Mouse (Mus musculus): ENCODE results near the gene Tspoap1. TPM values are rescaled to one million over a fixed set of nuclear protein-coding genes. Genes with fewer than 3 reads are reported as not detected.

Tspoap1 gene
- polyA plus RNA-seq, 1 experiment, result 10.3 TPM

GRCm38 (mm10) chr11:87761181-87761721, 910 bp downstream of the Tspoap1 start:
- Histone ChIP-seq H3K36me3 (ENCODE audit: control insufficient read depth, insufficient read depth, low read length) (no peaks in the 10 kb centered on the region), H3K27ac (ENCODE audit: control insufficient read depth, insufficient read depth, low read depth, low read length) (no peak overlapping the region), H3K27me3 (ENCODE audit: control insufficient read depth, insufficient read depth, low read length) (no peaks in the 10 kb centered on the region), H3K4me1 (ENCODE audit: control insufficient read depth, insufficient read depth, low read length) (peaks cover 24% of the 10 kb centered on the region), H3K4me3 (ENCODE audit: control insufficient read depth, low read depth, low read length) (no peak overlapping the region; the same call in none of the 2 replicates)
- TF ChIP-seq CTCF (IDR thresholded peaks at IDR 0.05; ENCODE audit: control insufficient read depth, insufficient read depth, insufficient replicate concordance, low read depth, low read length) (no peak), POLR2A (IDR thresholded peaks at IDR 0.05; ENCODE audit: control insufficient read depth, low read depth, low read length) (no peak)

- H3K27me3 ChIP-seq (ENCODE audit: control insufficient read depth, insufficient read depth, low read length), result no peaks in the 10 kb centered on the region
- H3K4me3 ChIP-seq (ENCODE audit: control insufficient read depth, low read depth, low read length), result no peak overlapping the region
- H3K4me1 ChIP-seq (ENCODE audit: control insufficient read depth, insufficient read depth, low read length), result peaks cover 21% of the 10 kb centered on the region
- no peak overlapping the region for H3K27ac ChIP-seq (ENCODE audit: control insufficient read depth, insufficient read depth, low read depth, low read length)
- no peaks in the 10 kb centered on the region for H3K36me3 ChIP-seq (ENCODE audit: control insufficient read depth, insufficient read depth, low read length)
- TF ChIP-seq CTCF (IDR thresholded peaks at IDR 0.05; ENCODE audit: control insufficient read depth, insufficient read depth, insufficient replicate concordance, low read depth, low read length) (no peak), POLR2A (IDR thresholded peaks at IDR 0.05; ENCODE audit: control insufficient read depth, low read depth, low read length) (no peak)
Observed at GRCm38 (mm10) chr11:87761806-87762701, 1.7 kb downstream of the Tspoap1 start.

GRCm38 (mm10) chr11:87762702-87763385, 2.5 kb downstream of the Tspoap1 start:
- no peaks in the 10 kb centered on the region for H3K27me3 ChIP-seq (ENCODE audit: control insufficient read depth, insufficient read depth, low read length)
- no peak overlapping the region for H3K27ac ChIP-seq (ENCODE audit: control insufficient read depth, insufficient read depth, low read depth, low read length)
- no peak overlapping the region for H3K4me3 ChIP-seq (ENCODE audit: control insufficient read depth, low read depth, low read length)
- H3K4me1 ChIP-seq (ENCODE audit: control insufficient read depth, insufficient read depth, low read length), result peaks cover 21% of the 10 kb centered on the region
- no peaks in the 10 kb centered on the region for H3K36me3 ChIP-seq (ENCODE audit: control insufficient read depth, insufficient read depth, low read length)
- TF ChIP-seq CTCF (IDR thresholded peaks at IDR 0.05; ENCODE audit: control insufficient read depth, insufficient read depth, insufficient replicate concordance, low read depth, low read length), result no peak
- TF ChIP-seq POLR2A (IDR thresholded peaks at IDR 0.05; ENCODE audit: control insufficient read depth, low read depth, low read length), result no peak

GRCm38 (mm10) chr11:87763511-87763987, 3.2 kb downstream of the Tspoap1 start:
- Histone ChIP-seq H3K36me3 (ENCODE audit: control insufficient read depth, insufficient read depth, low read length) (no peaks in the 10 kb centered on the region), H3K4me3 (ENCODE audit: control insufficient read depth, low read depth, low read length) (peak overlapping the region; percentile 46), H3K27me3 (ENCODE audit: control insufficient read depth, insufficient read depth, low read length) (no peaks in the 10 kb centered on the region), H3K27ac (ENCODE audit: control insufficient read depth, insufficient read depth, low read depth, low read length) (no peak overlapping the region), H3K4me1 (ENCODE audit: control insufficient read depth, insufficient read depth, low read length) (peaks cover 21% of the 10 kb centered on the region)
- TF ChIP-seq POLR2A (IDR thresholded peaks at IDR 0.05; ENCODE audit: control insufficient read depth, low read depth, low read length) (no peak), CTCF (IDR thresholded peaks at IDR 0.05; ENCODE audit: control insufficient read depth, insufficient read depth, insufficient replicate concordance, low read depth, low read length) (no peak)

GRCm38 (mm10) chr11:87763988-87764876, 3.9 kb downstream of the Tspoap1 start:
- H3K36me3 ChIP-seq (ENCODE audit: control insufficient read depth, insufficient read depth, low read length), result no peaks in the 10 kb centered on the region
- TF ChIP-seq POLR2A (IDR thresholded peaks at IDR 0.05; ENCODE audit: control insufficient read depth, low read depth, low read length) (no peak), CTCF (IDR thresholded peaks at IDR 0.05; ENCODE audit: control insufficient read depth, insufficient read depth, insufficient replicate concordance, low read depth, low read length) (no peak)
- H3K4me3 ChIP-seq (ENCODE audit: control insufficient read depth, low read depth, low read length), result peak overlapping the region; percentile 46
- no peak overlapping the region for H3K27ac ChIP-seq (ENCODE audit: control insufficient read depth, insufficient read depth, low read depth, low read length)
- no peaks in the 10 kb centered on the region for H3K27me3 ChIP-seq (ENCODE audit: control insufficient read depth, insufficient read depth, low read length)
- peaks cover 21% of the 10 kb centered on the region for H3K4me1 ChIP-seq (ENCODE audit: control insufficient read depth, insufficient read depth, low read length)

- no peak overlapping the region for H3K27ac ChIP-seq (ENCODE audit: control insufficient read depth, insufficient read depth, low read depth, low read length)
- no peak overlapping the region for H3K4me3 ChIP-seq (ENCODE audit: control insufficient read depth, low read depth, low read length)
- TF ChIP-seq CTCF (IDR thresholded peaks at IDR 0.05; ENCODE audit: control insufficient read depth, insufficient read depth, insufficient replicate concordance, low read depth, low read length) (no peak), POLR2A (IDR thresholded peaks at IDR 0.05; ENCODE audit: control insufficient read depth, low read depth, low read length) (no peak)
- no peaks in the 10 kb centered on the region for H3K27me3 ChIP-seq (ENCODE audit: control insufficient read depth, insufficient read depth, low read length)
- no peaks in the 10 kb centered on the region for H3K36me3 ChIP-seq (ENCODE audit: control insufficient read depth, insufficient read depth, low read length)
- peaks cover 11% of the 10 kb centered on the region for H3K4me1 ChIP-seq (ENCODE audit: control insufficient read depth, insufficient read depth, low read length)
Observed at GRCm38 (mm10) chr11:87768745-87769144, 8.4 kb downstream of the Tspoap1 start.
